Mouse (Mus musculus): ENCODE data around the gene Nudt15.

DNA sequence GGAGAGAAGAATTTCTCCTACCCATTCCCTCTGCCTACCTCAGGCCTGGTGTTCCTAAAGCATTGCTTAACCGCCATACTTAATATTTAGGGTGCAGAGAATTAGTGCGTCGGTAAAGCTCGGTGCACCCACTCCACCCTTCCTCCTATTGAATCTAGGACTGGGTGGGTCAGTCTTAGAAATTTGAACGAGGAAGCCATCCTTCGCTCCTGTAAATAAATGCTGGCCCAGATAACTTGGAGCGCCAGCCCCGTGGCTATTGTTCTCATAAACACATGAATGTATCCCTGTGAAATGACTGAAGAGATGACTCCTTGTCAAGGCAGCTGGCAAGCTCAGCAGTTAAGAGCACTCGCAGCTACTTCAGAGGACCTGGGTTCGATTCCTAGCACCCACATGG, 71.0 kb downstream of the Nudt15 start:
- TF ChIP-seq CTCF (IDR thresholded peaks at IDR 0.05; ENCODE audit: insufficient read depth, low read depth, low read length) (no peak), POLR2A (IDR thresholded peaks at IDR 0.05; ENCODE audit: insufficient read depth, low read depth, low read length) (no peak)
